Mouse (Mus musculus) embryonic facial prominence, embryonic 12.5 days (tissue): Measurements from ENCODE around the gene Polr2m. TPM values are rescaled to one million over a fixed set of nuclear protein-coding genes. Genes with fewer than 3 reads are reported as not detected.

ENCODE experiments used
- ATAC-seq: fragments of 200-750 bp; cut with Nextera tagmentation; 2 replicates; pipeline ENCODE4 v1.8.0; 2017; ENCODE audit not compliant: insufficient number of reproducible peaks, insufficient read depth, low FRiP score, low TSS enrichment
- H3K27ac ChIP-seq: fragments of 300-500 bp; sonication (generic); 2 replicates; pipeline ENCODE4 v1.5.1; 2016; ENCODE audit warnings: mild to moderate bottlenecking
- H3K27me3 ChIP-seq: fragments of 300-500 bp; sonication (generic); 2 replicates; pipeline ENCODE4 v1.6.1; 2016; ENCODE audit warnings: mild to moderate bottlenecking, moderate library complexity
- H3K36me3 ChIP-seq: fragments of 300-500 bp; sonication (generic); 2 replicates; pipeline ENCODE4 v1.6.1; 2016; ENCODE audit warnings: mild to moderate bottlenecking
- H3K4me1 ChIP-seq: fragments of 300-500 bp; sonication (generic); 2 replicates; pipeline ENCODE4 v1.6.1; 2016
- H3K4me2 ChIP-seq: fragments of 300-500 bp; sonication (generic); replicated peaks from 2 replicates; pipeline ENCODE4 v1.6.1; 2016; ENCODE audit warnings: mild to moderate bottlenecking, moderate library complexity
- H3K4me3 ChIP-seq: fragments of 300-500 bp; sonication (generic); 2 replicates; pipeline ENCODE4 v1.5.1; 2016; ENCODE audit warnings: mild to moderate bottlenecking
- H3K9ac ChIP-seq: fragments of 300-500 bp; sonication (generic); 2 replicates; pipeline ENCODE4 v1.6.1; 2016; ENCODE audit warnings: mild to moderate bottlenecking, moderate library complexity
- H3K9me3 ChIP-seq: fragments of 300-500 bp; sonication (generic); 2 replicates; pipeline ENCODE4 v1.6.1; 2016; ENCODE audit warnings: mild to moderate bottlenecking, moderate library complexity
- WGBS: fragments of 180-500 bp; shearing (Covaris S2); methylation state at CpG from one replicate; pipeline ENCODE4 v1.1.7; 2016; 5-methylcytosine and 5-hydroxymethylcytosine counted together
- polyA plus RNA-seq: library from polyadenylated mRNA; unstranded; fragments of >200 nt; fragmentation: Nextera tagmentation; extraction: Ambion mirVana; gene quantifications from 2 replicates; pipeline ENCODE4 v1.2.1, GENCODE M21; 2016

Gene Polr2m
- polyA plus RNA-seq, 1 experiment from 2014 or later: 561 TPM

GRCm38 (mm10) chr9:71466111-71466510 is 19.6 kb downstream of the Polr2m start:
- no peak for ATAC-seq
- WGBS: 78% methylated on average over 3 of the region's 3 CpGs
- no peaks in the 10 kb centered on the region for H3K36me3 ChIP-seq

DNA sequence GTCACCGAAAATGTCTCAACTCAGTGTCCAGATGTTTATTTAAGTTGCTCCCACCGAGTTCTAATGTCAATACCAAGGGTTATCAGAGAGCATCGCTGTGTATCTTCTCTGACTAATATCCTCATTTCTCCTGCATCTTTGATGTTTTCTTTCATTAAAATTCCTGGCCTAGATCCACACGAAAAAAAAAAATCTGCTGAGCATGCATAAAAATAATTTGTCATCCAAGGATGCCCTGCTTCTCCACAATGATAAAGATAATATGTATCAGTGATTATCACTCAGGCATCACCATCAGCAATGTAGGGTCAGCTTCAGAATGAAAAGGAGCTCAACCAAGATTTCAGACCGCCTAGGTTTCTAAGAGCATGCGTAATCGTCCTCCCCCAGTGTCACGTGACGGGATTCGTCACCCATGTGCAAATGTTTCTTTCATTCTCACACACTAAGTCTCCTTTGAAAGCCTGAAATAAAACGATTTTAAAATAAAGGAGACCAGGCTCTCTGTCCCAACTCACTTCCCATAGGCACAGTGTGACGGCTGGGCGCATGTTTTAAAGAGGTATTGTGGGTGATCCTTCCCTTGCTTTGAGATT is 22.6 kb downstream of the Polr2m start:
- Histone ChIP-seq H3K27me3 (no peaks in the 10 kb centered on the region), H3K9ac (no peak overlapping the region), H3K4me2 (no peak overlapping the region), H3K4me1 (peaks cover 6% of the 10 kb centered on the region; the same call in 1 of the 2 replicates), H3K27ac (no peak overlapping the region), H3K36me3 (no peaks in the 10 kb centered on the region), H3K9me3 (no peaks in the 10 kb centered on the region), H3K4me3 (no peak overlapping the region)
- 67% methylated on average over 13 of the region's 13 CpGs for WGBS
- ATAC-seq: no peak

More at GRCm38 (mm10) chr9:71466111-71466510, 19.6 kb downstream of the Polr2m start:
- no peak overlapping the region for H3K27ac ChIP-seq
- H3K4me2 ChIP-seq: no peak overlapping the region
- no peaks in the 10 kb centered on the region for H3K9me3 ChIP-seq
- H3K4me1 ChIP-seq: peaks cover 6% of the 10 kb centered on the region; the same call in 1 of the 2 replicates
- H3K27me3 ChIP-seq: no peaks in the 10 kb centered on the region
- H3K4me3 ChIP-seq: no peak overlapping the region
- no peak overlapping the region for H3K9ac ChIP-seq

DNA sequence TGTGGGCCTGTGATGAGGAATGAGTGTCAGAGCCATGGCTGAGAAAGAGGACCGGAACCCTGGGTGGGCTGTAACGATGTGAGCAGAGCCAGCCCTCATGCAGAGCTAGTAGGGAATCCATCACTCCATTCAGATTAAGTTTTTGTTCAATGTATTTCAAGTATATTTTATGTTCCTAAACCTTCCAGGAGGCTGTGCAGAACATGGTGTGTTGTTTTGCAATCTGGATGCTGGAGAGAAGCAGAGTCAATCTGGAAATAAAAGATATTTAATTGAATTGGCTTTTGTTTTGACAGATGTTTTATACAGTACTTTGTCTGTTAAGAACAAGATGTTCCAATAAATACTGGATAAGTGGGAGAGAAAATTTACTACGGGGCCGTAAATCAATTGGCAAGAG is 29.0 kb downstream of the Polr2m start:
- no peak overlapping the region for H3K9ac ChIP-seq
- no peaks in the 10 kb centered on the region for H3K36me3 ChIP-seq
- no peak for ATAC-seq
- H3K27ac ChIP-seq: no peak overlapping the region
- no peaks in the 10 kb centered on the region for H3K27me3 ChIP-seq
- H3K9me3 ChIP-seq: no peaks in the 10 kb centered on the region
- H3K4me1 ChIP-seq: no peaks in the 10 kb centered on the region
- 81% methylated on average over 4 of the region's 4 CpGs for WGBS
- H3K4me2 ChIP-seq: no peak overlapping the region
- H3K4me3 ChIP-seq: no peak overlapping the region

- Histone ChIP-seq H3K9me3 (no peaks in the 10 kb centered on the region), H3K4me1 (peaks cover 14% of the 10 kb centered on the region), H3K9ac (no peak overlapping the region), H3K36me3 (no peaks in the 10 kb centered on the region), H3K27me3 (no peaks in the 10 kb centered on the region), H3K4me2 (no peak overlapping the region), H3K27ac (no peak overlapping the region), H3K4me3 (no peak overlapping the region)
- 78% methylated on average over 5 of the region's 5 CpGs for WGBS
- ATAC-seq: no peak
These were observed 31.8 kb downstream of the Polr2m start for GRCm38 (mm10) chr9:71453917-71454316.

GRCm38 (mm10) chr9:71453352-71453751 is 32.4 kb downstream of the Polr2m start:
- Histone ChIP-seq H3K4me3 (no peak overlapping the region), H3K9ac (no peak overlapping the region), H3K27ac (no peak overlapping the region), H3K36me3 (no peaks in the 10 kb centered on the region), H3K9me3 (no peaks in the 10 kb centered on the region), H3K4me1 (peaks cover 14% of the 10 kb centered on the region), H3K27me3 (no peaks in the 10 kb centered on the region), H3K4me2 (no peak overlapping the region)
- no peak for ATAC-seq
- 87% methylated on average over 5 of the region's 5 CpGs for WGBS

- Histone ChIP-seq H3K4me2 (no peak overlapping the region), H3K9me3 (no peaks in the 10 kb centered on the region), H3K4me3 (no peak overlapping the region), H3K27me3 (no peaks in the 10 kb centered on the region), H3K4me1 (peaks cover 14% of the 10 kb centered on the region), H3K9ac (no peak overlapping the region), H3K27ac (peak overlapping the region; percentile 58; the same call in 1 of the 2 replicates), H3K36me3 (no peaks in the 10 kb centered on the region)
- no peak for ATAC-seq
- 32% methylated on average over 6 of the region's 6 CpGs for WGBS
These were observed 35.1 kb downstream of the Polr2m start for GRCm38 (mm10) chr9:71450626-71451025.

GRCm38 (mm10) chr9:71447573-71447972 is 38.2 kb downstream of the Polr2m start:
- Histone ChIP-seq H3K27ac (no peak overlapping the region), H3K9ac (no peak overlapping the region), H3K4me2 (no peak overlapping the region), H3K27me3 (no peaks in the 10 kb centered on the region), H3K4me1 (peaks cover 14% of the 10 kb centered on the region), H3K4me3 (no peak overlapping the region), H3K9me3 (no peaks in the 10 kb centered on the region), H3K36me3 (no peaks in the 10 kb centered on the region)
- no peak for ATAC-seq
- WGBS: 37% methylated on average over 4 of the region's 4 CpGs

DNA sequence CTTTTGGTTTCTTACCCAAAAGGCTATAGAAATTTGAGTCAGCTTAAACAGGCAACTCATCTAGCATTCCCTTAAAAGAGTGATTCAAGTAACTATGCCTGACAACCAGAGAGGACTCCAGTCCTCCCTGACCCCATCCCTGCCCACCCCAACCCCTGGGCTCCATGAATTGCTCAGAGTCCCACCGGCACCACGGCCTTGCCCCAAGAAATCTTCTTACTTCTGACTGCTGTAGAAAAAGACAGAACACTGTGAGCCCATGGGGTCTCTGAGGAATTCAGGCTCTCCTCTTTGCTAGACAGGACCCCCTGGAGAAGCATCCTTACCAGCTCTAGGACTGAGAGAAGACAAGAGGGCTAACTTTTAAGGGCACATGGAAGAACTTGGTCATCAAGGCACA is 40.4 kb downstream of the Polr2m start:
- Histone ChIP-seq H3K27ac (no peak overlapping the region), H3K27me3 (no peaks in the 10 kb centered on the region), H3K9me3 (no peaks in the 10 kb centered on the region), H3K36me3 (no peaks in the 10 kb centered on the region), H3K4me1 (0 out of 2 replicates have a peak, but pooled peaks cover 4% of the 10 kb centered on the region), H3K4me2 (no peak overlapping the region), H3K9ac (no peak overlapping the region), H3K4me3 (no peak overlapping the region)
- 89% methylated on average over 2 of the region's 2 CpGs for WGBS
- no peak for ATAC-seq

- Histone ChIP-seq H3K4me1 (no peaks in the 10 kb centered on the region), H3K27ac (no peak overlapping the region), H3K36me3 (no peaks in the 10 kb centered on the region), H3K9ac (no peak overlapping the region), H3K4me3 (no peak overlapping the region), H3K9me3 (no peaks in the 10 kb centered on the region), H3K27me3 (no peaks in the 10 kb centered on the region), H3K4me2 (no peak overlapping the region)
- ATAC-seq: no peak
- WGBS: 84% methylated on average over 2 of the region's 2 CpGs
These were observed 47.6 kb downstream of the Polr2m start for GRCm38 (mm10) chr9:71438146-71438545.

Other genes starting within 250 kb of the Polr2m start
- 10.8 and 11.5 TPM in 2 replicates for gene Myzap, start 106.4 kb upstream of the Polr2m start, polyA plus RNA-seq